Mouse (Mus musculus): ENCODE results near the gene Rad1. TPM values are rescaled to one million over a fixed set of nuclear protein-coding genes. Genes with fewer than 3 reads are reported as not detected.

Rad1 gene
- total and polyA plus RNA-seq, 2 experiments from 2014 or later: 15.5 to 18.1 TPM

DNA sequence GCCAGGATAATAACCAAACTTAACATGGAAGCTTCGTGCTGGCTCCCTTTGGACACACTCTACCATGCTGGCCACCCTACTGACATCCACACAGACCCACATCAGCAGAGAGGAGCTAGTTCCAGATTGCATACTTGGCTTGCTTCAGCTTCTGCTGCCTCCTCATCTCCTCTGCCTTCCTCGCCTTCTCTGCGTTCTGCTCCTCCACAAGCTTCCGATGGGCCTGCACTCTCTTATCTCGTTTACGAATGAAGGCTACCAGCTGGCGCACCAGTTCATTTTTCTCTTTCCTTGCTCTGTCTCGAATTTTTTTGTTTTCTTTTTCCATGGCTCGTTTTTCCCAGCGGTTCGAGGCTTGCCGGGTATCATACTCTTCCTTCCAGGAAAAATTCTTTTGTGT, 24.8 kb upstream of the Rad1 start:
- ATAC-seq (ENCODE audit: low FRiP score) (no peak), DNase-seq (ENCODE audit: low spot score) (no peak)
- Histone ChIP-seq H3K27ac (ENCODE audit: low read depth, low read length) (no peak overlapping the region), H3K4me3 (ENCODE audit: low read depth, low read length) (no peak overlapping the region), H3K9ac (replicated peaks; ENCODE audit: low read length, poor library complexity, severe bottlenecking) (no peak overlapping the region), H3K36me3 (ENCODE audit: insufficient read depth, low read length) (peaks cover 17% of the 10 kb centered on the region; the same call in 1 of the 2 replicates), H3K27me3 (ENCODE audit: insufficient read depth, low read length) (no peaks in the 10 kb centered on the region), H3K4me2 (ENCODE audit: low read depth, low read length, poor library complexity, severe bottlenecking) (no peak overlapping the region), H3K4me1 (ENCODE audit: insufficient read depth, low read length) (no peaks in the 10 kb centered on the region), H3K9me3 (ENCODE audit: low read length) (no peaks in the 10 kb centered on the region)
- TF ChIP-seq CTCF (IDR thresholded peaks at IDR 0.05): no peak
- 96% methylated on average over 12 of the region's 12 CpGs for WGBS

DNA sequence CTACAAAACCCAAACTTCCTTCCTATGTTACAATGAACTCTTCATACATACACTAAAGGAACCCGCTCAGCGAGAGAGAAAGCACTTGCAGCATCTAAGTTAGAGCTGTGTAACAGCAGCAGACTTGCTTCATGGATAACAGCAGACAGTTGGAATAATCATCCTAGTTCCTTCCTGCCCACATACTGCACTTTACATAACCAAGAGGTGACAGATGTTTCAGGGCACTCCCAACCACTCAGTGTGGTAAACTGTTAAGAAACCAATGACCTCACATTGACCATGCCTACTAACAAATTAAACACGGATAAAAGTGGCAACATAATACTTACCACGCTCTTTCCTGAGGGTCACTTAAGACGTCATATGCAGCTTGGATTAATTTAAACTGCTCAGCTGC, 22.3 kb upstream of the Rad1 start:
- Histone ChIP-seq H3K36me3 (ENCODE audit: insufficient read depth, low read length) (peaks cover 17% of the 10 kb centered on the region; the same call in 1 of the 2 replicates), H3K27me3 (ENCODE audit: insufficient read depth, low read length) (no peaks in the 10 kb centered on the region), H3K4me3 (ENCODE audit: low read depth, low read length) (no peak overlapping the region), H3K9me3 (ENCODE audit: low read length) (no peaks in the 10 kb centered on the region), H3K27ac (ENCODE audit: low read depth, low read length) (no peak overlapping the region), H3K9ac (replicated peaks; ENCODE audit: low read length, poor library complexity, severe bottlenecking) (no peak overlapping the region), H3K4me2 (ENCODE audit: low read depth, low read length, poor library complexity, severe bottlenecking) (no peak overlapping the region), H3K4me1 (ENCODE audit: insufficient read depth, low read length) (peaks cover 6% of the 10 kb centered on the region; the same call in 1 of the 2 replicates)
- ATAC-seq (ENCODE audit: low FRiP score): no peak
- TF ChIP-seq CTCF (IDR thresholded peaks at IDR 0.05): no peak
- no peak for DNase-seq (ENCODE audit: low spot score)
- 87% methylated on average over 5 of the region's 5 CpGs for WGBS

DNA sequence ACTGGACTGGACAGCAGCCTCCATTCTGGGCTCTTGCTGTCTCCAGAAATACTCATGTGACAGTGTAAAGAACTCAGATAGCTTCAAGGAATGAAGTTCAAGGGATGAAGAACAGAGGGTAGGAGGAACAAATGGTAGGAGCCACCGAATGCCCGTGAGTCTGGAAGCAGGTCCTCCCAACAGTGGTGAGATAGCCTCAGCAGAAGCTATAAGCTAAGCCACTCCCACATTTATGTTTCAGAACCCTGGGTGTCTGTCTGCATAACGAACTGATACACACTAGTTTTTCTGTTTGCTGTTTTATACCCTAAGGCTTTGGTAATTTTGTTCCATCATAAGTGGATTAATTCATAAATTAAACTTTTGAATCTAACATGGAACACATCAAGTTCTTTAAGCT, 21.1 kb upstream of the Rad1 start:
- Histone ChIP-seq H3K4me2 (ENCODE audit: low read depth, low read length, poor library complexity, severe bottlenecking) (no peak overlapping the region), H3K27ac (ENCODE audit: low read depth, low read length) (no peak overlapping the region), H3K27me3 (ENCODE audit: insufficient read depth, low read length) (no peaks in the 10 kb centered on the region), H3K4me3 (ENCODE audit: low read depth, low read length) (no peak overlapping the region), H3K9me3 (ENCODE audit: low read length) (no peaks in the 10 kb centered on the region), H3K36me3 (ENCODE audit: insufficient read depth, low read length) (peaks cover 13% of the 10 kb centered on the region; the same call in 1 of the 2 replicates), H3K4me1 (ENCODE audit: insufficient read depth, low read length) (peaks cover 9% of the 10 kb centered on the region; the same call in 1 of the 2 replicates), H3K9ac (replicated peaks; ENCODE audit: low read length, poor library complexity, severe bottlenecking) (no peak overlapping the region)
- DNase-seq (ENCODE audit: low spot score) (no peak), ATAC-seq (ENCODE audit: low FRiP score) (no peak)
- WGBS: 92% methylated on average over 3 of the region's 3 CpGs
- TF ChIP-seq CTCF (IDR thresholded peaks at IDR 0.05): no peak

DNA sequence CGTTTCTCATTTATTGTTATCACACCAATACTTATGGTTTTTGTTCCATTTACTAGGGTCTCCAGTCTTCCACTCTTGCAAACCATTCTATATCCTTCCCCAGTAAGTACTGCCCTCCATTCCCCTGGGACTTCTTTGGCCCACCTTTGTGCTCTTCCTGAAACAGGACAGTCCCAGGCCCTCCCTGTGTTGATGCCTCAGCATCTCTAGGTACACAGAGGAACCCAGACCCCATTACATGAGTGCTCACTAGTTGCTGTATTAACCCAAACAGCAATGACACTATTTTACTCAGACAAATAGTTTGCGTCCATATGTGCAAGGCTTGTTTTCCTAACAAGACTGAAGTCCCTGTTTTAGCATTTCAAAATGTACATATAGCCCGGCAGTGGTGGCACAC, 17.1 kb upstream of the Rad1 start:
- WGBS: 87% methylated on average over 3 of the region's 3 CpGs
- Histone ChIP-seq H3K36me3 (ENCODE audit: insufficient read depth, low read length) (no peaks in the 10 kb centered on the region), H3K4me1 (ENCODE audit: insufficient read depth, low read length) (peaks cover 9% of the 10 kb centered on the region; the same call in 1 of the 2 replicates), H3K9ac (replicated peaks; ENCODE audit: low read length, poor library complexity, severe bottlenecking) (no peak overlapping the region), H3K27me3 (ENCODE audit: insufficient read depth, low read length) (no peaks in the 10 kb centered on the region), H3K9me3 (ENCODE audit: low read length) (no peaks in the 10 kb centered on the region), H3K27ac (ENCODE audit: low read depth, low read length) (no peak overlapping the region), H3K4me3 (ENCODE audit: low read depth, low read length) (no peak overlapping the region), H3K4me2 (ENCODE audit: low read depth, low read length, poor library complexity, severe bottlenecking) (no peak overlapping the region)
- no peak for ATAC-seq (ENCODE audit: low FRiP score)
- TF ChIP-seq CTCF (IDR thresholded peaks at IDR 0.05): no peak
- DNase-seq (ENCODE audit: low spot score): no peak

DNA sequence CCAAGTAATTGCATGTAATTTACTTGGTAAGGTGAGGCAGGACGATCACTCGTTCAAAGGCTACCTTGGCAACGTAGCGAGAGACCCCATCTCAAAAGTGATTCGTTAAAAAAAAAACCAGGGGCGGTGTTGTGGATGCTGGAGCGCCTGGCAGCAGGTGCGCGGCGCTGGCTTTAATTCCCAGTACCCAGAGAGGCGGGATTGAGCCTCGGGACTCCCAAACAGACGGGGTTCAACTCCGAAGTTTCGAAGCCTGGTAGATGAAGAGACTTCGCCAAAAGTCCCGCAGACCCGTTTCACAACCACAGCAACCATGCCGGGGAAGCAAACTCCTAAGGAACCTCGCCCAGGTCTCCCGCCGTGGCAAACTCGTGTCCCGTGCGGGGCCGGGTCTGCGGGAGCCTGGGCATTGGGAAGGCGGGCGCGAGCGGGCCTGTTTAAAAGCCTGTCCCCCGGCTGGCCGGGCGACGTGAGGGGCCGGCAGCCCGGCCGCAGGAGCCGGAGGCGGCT, 16.1 kb upstream of the Rad1 start:
- Histone ChIP-seq H3K4me1 (ENCODE audit: insufficient read depth, low read length) (peaks cover 9% of the 10 kb centered on the region; the same call in 1 of the 2 replicates), H3K27ac (ENCODE audit: low read depth, low read length) (peak overlapping the region; percentile 76), H3K9ac (replicated peaks; ENCODE audit: low read length, poor library complexity, severe bottlenecking) (peak overlapping the region; percentile 84), H3K36me3 (ENCODE audit: insufficient read depth, low read length) (no peaks in the 10 kb centered on the region), H3K9me3 (ENCODE audit: low read length) (no peaks in the 10 kb centered on the region), H3K27me3 (ENCODE audit: insufficient read depth, low read length) (no peaks in the 10 kb centered on the region), H3K4me2 (ENCODE audit: low read depth, low read length, poor library complexity, severe bottlenecking) (peak overlapping the region; percentile 85), H3K4me3 (ENCODE audit: low read depth, low read length) (peak overlapping the region; percentile 91)
- DNase-seq (ENCODE audit: low spot score) (peak; percentile 16), ATAC-seq (ENCODE audit: low FRiP score) (peak; percentile 9; the same call in 1 of the 2 replicates)
- no peak for TF ChIP-seq CTCF (IDR thresholded peaks at IDR 0.05)
- under 1% methylated on average over 37 of the region's 40 CpGs for WGBS

DNA sequence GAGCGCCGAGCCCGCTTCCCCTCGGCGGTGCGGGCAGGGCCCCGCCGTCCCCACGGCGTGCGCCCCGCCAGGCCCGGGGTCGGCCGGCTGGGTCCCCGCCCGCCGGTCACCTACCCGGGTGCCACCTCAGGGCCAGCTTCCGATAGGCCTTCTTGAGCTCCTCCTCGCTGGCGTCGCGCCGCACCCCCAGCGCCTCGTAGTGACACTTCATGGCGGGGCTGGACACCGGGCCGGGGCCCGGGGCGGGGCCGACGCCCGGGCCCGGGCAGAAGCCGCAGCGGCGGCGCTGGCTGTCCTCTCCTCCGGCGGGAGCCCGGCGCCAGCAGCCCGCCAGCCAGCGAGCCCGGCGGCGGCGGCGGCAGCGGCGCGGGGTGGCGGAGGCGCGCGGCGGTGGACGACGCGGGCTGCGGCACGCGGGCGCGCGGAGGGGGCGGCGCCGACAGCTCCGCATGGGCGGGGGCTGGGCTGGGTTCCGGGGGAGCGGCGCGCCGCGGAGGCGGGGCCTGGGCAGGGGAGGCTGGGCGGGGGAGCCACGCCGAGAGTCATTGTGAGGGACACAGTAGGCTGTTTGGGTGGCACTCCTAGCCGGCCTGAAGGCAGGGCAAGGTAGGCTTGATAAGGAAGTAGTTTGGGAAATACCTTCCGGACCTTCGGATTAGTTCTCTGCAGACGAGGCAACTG, 15.5 kb upstream of the Rad1 start, which contains the start of gene Dnajc21:
Gene Dnajc21 (minus strand): TSS at position 366 of the 681 bp plus-strand sequence.
- peak within 1 kb of the TSS; percentile 85 for H3K4me2 ChIP-seq (ENCODE audit: low read depth, low read length, poor library complexity, severe bottlenecking)
- no peaks in the 10 kb centered on the region for H3K9me3 ChIP-seq (ENCODE audit: low read length)
- H3K36me3 ChIP-seq (ENCODE audit: insufficient read depth, low read length): peaks cover 2% of the 10 kb centered on the region; the same call in 1 of the 2 replicates
- under 1% methylated on average over 27 of the region's 87 CpGs for whole genome bisulfite sequencing
- peak within 1 kb of the TSS; percentile 76 for H3K27ac ChIP-seq (ENCODE audit: low read depth, low read length)
- TF ChIP-seq CTCF (IDR thresholded peaks at IDR 0.05): no peak
- DNase-seq (ENCODE audit: low spot score) (peak; percentile 78), ATAC-seq (ENCODE audit: low FRiP score) (peak; percentile 95)
- peak within 1 kb of the TSS; percentile 91 for H3K4me3 ChIP-seq (ENCODE audit: low read depth, low read length)
- H3K27me3 ChIP-seq (ENCODE audit: insufficient read depth, low read length): no peaks in the 10 kb centered on the region
- peak within 1 kb of the TSS; percentile 84 for H3K9ac ChIP-seq (replicated peaks; ENCODE audit: low read length, poor library complexity, severe bottlenecking)
- peaks cover 9% of the 10 kb centered on the region; the same call in 1 of the 2 replicates for H3K4me1 ChIP-seq (ENCODE audit: insufficient read depth, low read length)

All from midbrain, postnatal 0 days (tissue).